Mouse (Mus musculus): ENCODE data around the gene Ush2a. TPM values are rescaled to one million over a fixed set of nuclear protein-coding genes. Genes with fewer than 3 reads are reported as not detected.
A peak's percentile ranks its signal among the peaks of the same experiment; 100 is the strongest.

Ush2a gene
- polyA plus RNA-seq, 1 experiment from 2014 or later = not detected

- no peak overlapping the region for H3K4me2 ChIP-seq
- no peak for TF ChIP-seq CTCF (IDR thresholded peaks at IDR 0.05; ENCODE audit: low read depth)
- no peaks in the 10 kb centered on the region for H3K4me1 ChIP-seq (ENCODE audit: insufficient read depth)
- H3K27ac ChIP-seq (ENCODE audit: low read depth) = no peak overlapping the region
- no peak overlapping the region for H3K9ac ChIP-seq
- peak; percentile 39 for DNase-seq
- no peak for ATAC-seq (ENCODE audit: insufficient read depth)
- H3K27me3 ChIP-seq (ENCODE audit: insufficient read depth, low read length) = no peaks in the 10 kb centered on the region
- 39% methylated on average over 11 of the region's 11 CpGs for WGBS
- H3K9me3 ChIP-seq (ENCODE audit: low read depth, low read length) = no peaks in the 10 kb centered on the region
- no peak overlapping the region for H3K4me3 ChIP-seq (ENCODE audit: low read depth, low read length)
- H3K36me3 ChIP-seq (ENCODE audit: insufficient read depth) = no peaks in the 10 kb centered on the region
Observed at GRCm38 (mm10) chr1:188830527-188831407, 568.9 kb downstream of the Ush2a start.

GRCm38 (mm10) chr1:188833906-188834305, 572.1 kb downstream of the Ush2a start:
- 28% methylated on average over 9 of the region's 9 CpGs for WGBS
- H3K4me2 ChIP-seq = no peak overlapping the region
- TF ChIP-seq CTCF (IDR thresholded peaks at IDR 0.05; ENCODE audit: low read depth) = no peak

GRCm38 (mm10) chr1:188834770-188835169, 572.9 kb downstream of the Ush2a start:
- H3K27me3 ChIP-seq (ENCODE audit: insufficient read depth, low read length) = no peaks in the 10 kb centered on the region
- no peak overlapping the region for H3K9ac ChIP-seq
- H3K4me2 ChIP-seq = no peak overlapping the region
- no peak for TF ChIP-seq CTCF (IDR thresholded peaks at IDR 0.05; ENCODE audit: low read depth)
- H3K9me3 ChIP-seq (ENCODE audit: low read depth, low read length) = no peaks in the 10 kb centered on the region
- WGBS = 74% methylated on average over 3 of the region's 3 CpGs
- no peaks in the 10 kb centered on the region for H3K36me3 ChIP-seq (ENCODE audit: insufficient read depth)
- DNase-seq (no peak), ATAC-seq (ENCODE audit: insufficient read depth) (no peak)
- H3K4me3 ChIP-seq (ENCODE audit: low read depth, low read length) = no peak overlapping the region
- H3K27ac ChIP-seq (ENCODE audit: low read depth) = no peak overlapping the region
- no peaks in the 10 kb centered on the region for H3K4me1 ChIP-seq (ENCODE audit: insufficient read depth)

More at GRCm38 (mm10) chr1:188833906-188834305, 572.1 kb downstream of the Ush2a start:
- Histone ChIP-seq H3K27ac (ENCODE audit: low read depth) (no peak overlapping the region), H3K4me3 (ENCODE audit: low read depth, low read length) (no peak overlapping the region), H3K36me3 (ENCODE audit: insufficient read depth) (no peaks in the 10 kb centered on the region), H3K9me3 (ENCODE audit: low read depth, low read length) (no peaks in the 10 kb centered on the region), H3K9ac (no peak overlapping the region), H3K4me1 (ENCODE audit: insufficient read depth) (no peaks in the 10 kb centered on the region), H3K27me3 (ENCODE audit: insufficient read depth, low read length) (no peaks in the 10 kb centered on the region)
- no peak for ATAC-seq (ENCODE audit: insufficient read depth)
- no peak for DNase-seq

GRCm38 (mm10) chr1:188837613-188838295, 575.9 kb downstream of the Ush2a start:
- H3K36me3 ChIP-seq (ENCODE audit: insufficient read depth) = no peaks in the 10 kb centered on the region
- no peak overlapping the region for H3K4me2 ChIP-seq
- no peak overlapping the region for H3K4me3 ChIP-seq (ENCODE audit: low read depth, low read length)
- no peak overlapping the region for H3K27ac ChIP-seq (ENCODE audit: low read depth)
- DNase-seq = no peak
- no peak for TF ChIP-seq CTCF (IDR thresholded peaks at IDR 0.05; ENCODE audit: low read depth)
- no peak overlapping the region for H3K9ac ChIP-seq
- 77% methylated on average over 5 of the region's 5 CpGs for WGBS
- no peaks in the 10 kb centered on the region for H3K4me1 ChIP-seq (ENCODE audit: insufficient read depth)
- no peaks in the 10 kb centered on the region for H3K9me3 ChIP-seq (ENCODE audit: low read depth, low read length)
- ATAC-seq (ENCODE audit: insufficient read depth) = no peak
- no peaks in the 10 kb centered on the region for H3K27me3 ChIP-seq (ENCODE audit: insufficient read depth, low read length)

- 87% methylated on average over 6 of the region's 6 CpGs for WGBS
- Histone ChIP-seq H3K4me3 (ENCODE audit: low read depth, low read length) (no peak overlapping the region), H3K9ac (no peak overlapping the region), H3K9me3 (ENCODE audit: low read depth, low read length) (no peaks in the 10 kb centered on the region), H3K4me2 (no peak overlapping the region), H3K27me3 (ENCODE audit: insufficient read depth, low read length) (no peaks in the 10 kb centered on the region), H3K27ac (ENCODE audit: low read depth) (no peak overlapping the region), H3K4me1 (ENCODE audit: insufficient read depth) (no peaks in the 10 kb centered on the region), H3K36me3 (ENCODE audit: insufficient read depth) (no peaks in the 10 kb centered on the region)
- no peak for TF ChIP-seq CTCF (IDR thresholded peaks at IDR 0.05; ENCODE audit: low read depth)
- no peak for DNase-seq
- no peak for ATAC-seq (ENCODE audit: insufficient read depth)
Observed at GRCm38 (mm10) chr1:188847242-188847641, 585.4 kb downstream of the Ush2a start.

- no peak for ATAC-seq (ENCODE audit: insufficient read depth)
- no peak overlapping the region for H3K4me3 ChIP-seq (ENCODE audit: low read depth, low read length)
- DNase-seq = no peak
- no peaks in the 10 kb centered on the region for H3K4me1 ChIP-seq (ENCODE audit: insufficient read depth)
- no peaks in the 10 kb centered on the region for H3K27me3 ChIP-seq (ENCODE audit: insufficient read depth, low read length)
- no peak for TF ChIP-seq CTCF (IDR thresholded peaks at IDR 0.05; ENCODE audit: low read depth)
- H3K36me3 ChIP-seq (ENCODE audit: insufficient read depth) = no peaks in the 10 kb centered on the region
- no peak overlapping the region for H3K4me2 ChIP-seq
- H3K27ac ChIP-seq (ENCODE audit: low read depth) = no peak overlapping the region
- WGBS = 57% methylated on average over 5 of the region's 5 CpGs
- no peak overlapping the region for H3K9ac ChIP-seq
- no peaks in the 10 kb centered on the region for H3K9me3 ChIP-seq (ENCODE audit: low read depth, low read length)
Observed at GRCm38 (mm10) chr1:188852776-188853175, 591.0 kb downstream of the Ush2a start.

GRCm38 (mm10) chr1:188854240-188854639, 592.4 kb downstream of the Ush2a start:
- ATAC-seq (ENCODE audit: insufficient read depth) (no peak), DNase-seq (no peak)
- TF ChIP-seq CTCF (IDR thresholded peaks at IDR 0.05; ENCODE audit: low read depth) = no peak
- H3K9me3 ChIP-seq (ENCODE audit: low read depth, low read length) = no peaks in the 10 kb centered on the region
- no peak overlapping the region for H3K4me3 ChIP-seq (ENCODE audit: low read depth, low read length)
- H3K27me3 ChIP-seq (ENCODE audit: insufficient read depth, low read length) = no peaks in the 10 kb centered on the region
- no peaks in the 10 kb centered on the region for H3K4me1 ChIP-seq (ENCODE audit: insufficient read depth)
- H3K9ac ChIP-seq = no peak overlapping the region
- no peaks in the 10 kb centered on the region for H3K36me3 ChIP-seq (ENCODE audit: insufficient read depth)
- H3K27ac ChIP-seq (ENCODE audit: low read depth) = no peak overlapping the region
- H3K4me2 ChIP-seq = no peak overlapping the region

All from lung, embryonic 14.5 days (tissue).